ENCODE assay signal across 8 mouse cellular contexts in the genomic region with DNA sequence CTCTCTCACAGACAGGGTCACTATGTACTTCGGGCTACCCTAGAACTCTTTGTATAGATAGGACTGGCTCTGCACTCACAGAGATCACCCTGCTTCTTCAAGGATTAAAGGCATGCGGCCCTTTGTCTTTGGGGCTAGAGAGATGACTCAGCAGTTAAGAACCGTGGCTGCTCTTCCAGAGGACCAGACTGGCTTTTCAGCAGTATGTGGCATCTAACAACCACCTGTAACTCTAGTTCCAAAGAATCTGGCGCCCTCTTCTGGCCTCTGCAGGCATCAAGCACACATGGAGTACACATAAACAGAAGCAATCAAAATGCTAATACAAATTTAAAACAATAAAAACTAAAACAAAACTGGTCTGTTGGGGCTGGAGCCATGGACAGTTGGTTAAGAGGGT. TPM values are rescaled to one million over a fixed set of nuclear protein-coding genes. Genes with fewer than 3 reads are reported as not detected.
DNase-seq lines count a peak whose midpoint lies in the region; ATAC-seq and TF ChIP-seq lines count a peak whose summit lies in the region.

No protein-coding gene starts in this region.

- H3K27me3 ChIP-seq in intestine, embryonic 14.5 days (replicated peaks; ENCODE audit: control insufficient read depth, insufficient read depth, low read length) = peaks cover 66% of the 10 kb centered on the region
- peaks cover 25% of the 10 kb centered on the region for H3K27me3 ChIP-seq in intestine, embryonic 16.5 days (replicated peaks; ENCODE audit: control insufficient read depth, insufficient read depth, low read length)
- peaks cover 12% of the 10 kb centered on the region for H3K27me3 ChIP-seq in Patski
- H3K27me3 ChIP-seq in lung, embryonic 16.5 days (ENCODE audit: control insufficient read depth, insufficient read depth, low read depth, low read length) = peaks cover 31% of the 10 kb centered on the region

- H3K9me3 ChIP-seq in intestine, embryonic 14.5 days (ENCODE audit: control insufficient read depth, low read length) = no peaks in the 10 kb centered on the region
- H3K9me3 ChIP-seq in intestine, embryonic 16.5 days (ENCODE audit: control insufficient read depth, low read length) = peaks cover 4% of the 10 kb centered on the region; the same call in 1 of the 2 replicates
- H3K9me3 ChIP-seq in lung, embryonic 16.5 days (ENCODE audit: control insufficient read depth, low read length) = 0 out of 2 replicates have a peak, but pooled peaks cover 7% of the 10 kb centered on the region

- CTCF ChIA-PET in Patski (lab: Charles Lee) = no interaction called here

- TF ChIP-seq CTCF in Patski (IDR thresholded peaks at IDR 0.05) = no peak

- H3K4me3 ChIP-seq in intestine, embryonic 14.5 days (ENCODE audit: low read depth, low read length) = no peak overlapping the region
- H3K4me3 ChIP-seq in intestine, embryonic 16.5 days (ENCODE audit: low read length) = no peak overlapping the region
- peak overlapping the region; percentile 53 for H3K4me3 ChIP-seq in lung, embryonic 16.5 days (ENCODE audit: low read length)

- H3K4me2 ChIP-seq in intestine, embryonic 14.5 days (ENCODE audit: low read length) = peak overlapping the region; percentile 64
- H3K4me2 ChIP-seq in intestine, embryonic 16.5 days (ENCODE audit: low read depth, low read length) = no peak overlapping the region
- H3K4me2 ChIP-seq in lung, embryonic 16.5 days (ENCODE audit: low read depth, low read length) = peak overlapping the region; percentile 75

- POLR2A ChIA-PET in Patski (lab: Charles Lee) = no interaction called here

- WGBS in intestine, embryonic 14.5 days = 27% methylated on average over 4 of the region's 4 CpGs
- WGBS in intestine, embryonic 16.5 days = 28% methylated on average over 4 of the region's 4 CpGs
- 21% methylated on average over 4 of the region's 4 CpGs for WGBS in lung, embryonic 16.5 days

- no peak for DNase-seq in intestine, embryonic 14.5 days (ENCODE audit: low spot score)
- DNase-seq in Patski (ENCODE audit: low read depth, low spot score) = no peak
- DNase-seq in thymus, postnatal 25 days = peak; percentile 44
- DNase-seq in right cerebral cortex, postnatal 36 days (ENCODE audit: low spot score in 2 of 2) = no peak
- DNase-seq in layer of hippocampus, postnatal 14 days (ENCODE audit: low spot score in 2 of 2) = no peak

- H3K27ac ChIP-seq in intestine, embryonic 14.5 days (ENCODE audit: low read depth) = no peak overlapping the region
- no peak overlapping the region for H3K27ac ChIP-seq in intestine, embryonic 16.5 days (ENCODE audit: low read length)
- no peak overlapping the region for H3K27ac ChIP-seq in lung, embryonic 16.5 days (ENCODE audit: low read length)

- peaks cover 7% of the 10 kb centered on the region; the same call in 1 of the 2 replicates for H3K4me1 ChIP-seq in intestine, embryonic 14.5 days (replicated peaks; ENCODE audit: control insufficient read depth, insufficient read depth, low read length)
- peaks cover 9% of the 10 kb centered on the region; the same call in 1 of the 2 replicates for H3K4me1 ChIP-seq in intestine, embryonic 16.5 days (ENCODE audit: control insufficient read depth, insufficient read depth, low read length)
- peaks cover 15% of the 10 kb centered on the region for H3K4me1 ChIP-seq in lung, embryonic 16.5 days (replicated peaks; ENCODE audit: control insufficient read depth, insufficient read depth, low read length)

- H3K36me3 ChIP-seq in intestine, embryonic 14.5 days (ENCODE audit: control insufficient read depth, insufficient read depth, low read length) = no peaks in the 10 kb centered on the region
- H3K36me3 ChIP-seq in intestine, embryonic 16.5 days (ENCODE audit: control insufficient read depth, insufficient read depth, low read length) = no peaks in the 10 kb centered on the region
- H3K36me3 ChIP-seq in lung, embryonic 16.5 days (ENCODE audit: control insufficient read depth, insufficient read depth, low read length) = no peaks in the 10 kb centered on the region

- H3K9ac ChIP-seq in intestine, embryonic 14.5 days (ENCODE audit: low read length) = no peak overlapping the region
- no peak overlapping the region for H3K9ac ChIP-seq in intestine, embryonic 16.5 days (ENCODE audit: low read depth, low read length)
- H3K9ac ChIP-seq in lung, embryonic 16.5 days (ENCODE audit: low read length) = no peak overlapping the region

- in situ Hi-C loops in Patski (cut with MboI; ENCODE audit: low pct_unique_long_range_greater_than_20kb) = no loop called here

- no peak for ATAC-seq in intestine, embryonic 14.5 days (replicated peaks; ENCODE audit: low FRiP score, low TSS enrichment, low read depth)
- no peak for ATAC-seq in intestine, embryonic 16.5 days
- ATAC-seq in Patski = peak; percentile 34
- peak; percentile 39 for ATAC-seq in erythroid progenitor cell, adult 5-6 weeks (replicated peaks; ENCODE audit: low FRiP score, poor library complexity, severe bottlenecking)
- ATAC-seq in lung, embryonic 16.5 days (ENCODE audit: low read depth) = no peak

RNA-seq across cellular contexts. Expression of a gene that starts 5.6 kb away (rescaled TPM):
- 8.3 and 8.6 TPM in 2 replicates for polyA plus RNA-seq in intestine, embryonic 14.5 days (2014; fragmentation: Nextera tagmentation; extraction: Ambion mirVana)
- 7.3 and 10.2 TPM in 2 replicates for polyA plus RNA-seq in intestine, embryonic 16.5 days (2015; fragmentation: Nextera tagmentation; extraction: Ambion mirVana)
- polyA plus RNA-seq in Patski (2021) = 25.9 TPM
- total RNA-seq in erythroid progenitor cell, adult 5-6 weeks (2015; ENCODE audit: low replicate concordance) = 32.7 and 33.2 TPM in 2 replicates
- 74.6 and 78.4 TPM in 2 replicates for total RNA-seq in erythroid progenitor cell, adult 5-6 weeks (2017; ENCODE audit: low replicate concordance)
- polyA plus RNA-seq in lung, embryonic 16.5 days (2015; fragmentation: Nextera tagmentation; extraction: Ambion mirVana) = 19.9 and 21.1 TPM in 2 replicates
- total RNA-seq in layer of hippocampus, postnatal 14 days (2021) = 1 to 10 TPM; 4.0 TPM

RNA-seq across cellular contexts. Expression of a gene that starts 12.2 kb away (rescaled TPM):
- 0.77 and 1.8 TPM in 2 replicates for polyA plus RNA-seq in intestine, embryonic 14.5 days (2014; fragmentation: Nextera tagmentation; extraction: Ambion mirVana)
- polyA plus RNA-seq in intestine, embryonic 16.5 days (2015; fragmentation: Nextera tagmentation; extraction: Ambion mirVana) = 4.9 and 10.3 TPM in 2 replicates
- 0.28 TPM for polyA plus RNA-seq in Patski (2021)
- 262 and 325 TPM in 2 replicates for total RNA-seq in erythroid progenitor cell, adult 5-6 weeks (2015; ENCODE audit: low replicate concordance)
- total RNA-seq in erythroid progenitor cell, adult 5-6 weeks (2017; ENCODE audit: low replicate concordance) = 240 and 399 TPM in 2 replicates
- polyA plus RNA-seq in lung, embryonic 16.5 days (2015; fragmentation: Nextera tagmentation; extraction: Ambion mirVana) = 1.5 and 4.9 TPM in 2 replicates
- total RNA-seq in layer of hippocampus, postnatal 14 days (2021) = not detected

RNA-seq across cellular contexts. Expression of a gene that starts 20.2 kb away (rescaled TPM):
- 35.7 and 37.8 TPM in 2 replicates for polyA plus RNA-seq in intestine, embryonic 14.5 days (2014; fragmentation: Nextera tagmentation; extraction: Ambion mirVana)
- 53.3 and 53.8 TPM in 2 replicates for polyA plus RNA-seq in intestine, embryonic 16.5 days (2015; fragmentation: Nextera tagmentation; extraction: Ambion mirVana)
- 55.5 TPM for polyA plus RNA-seq in Patski (2021)
- total RNA-seq in erythroid progenitor cell, adult 5-6 weeks (2015; ENCODE audit: low replicate concordance) = 16.9 and 36.9 TPM in 2 replicates
- total RNA-seq in erythroid progenitor cell, adult 5-6 weeks (2017; ENCODE audit: low replicate concordance) = 22.8 and 26.2 TPM in 2 replicates
- 36.7 and 37.3 TPM in 2 replicates for polyA plus RNA-seq in lung, embryonic 16.5 days (2015; fragmentation: Nextera tagmentation; extraction: Ambion mirVana)
- total RNA-seq in layer of hippocampus, postnatal 14 days (2021) = 10 to 100 TPM; 35.0 to 35.6 TPM

RNA-seq across cellular contexts. Expression of a gene that starts 23.2 kb away (rescaled TPM):
- 2.3 and 2.6 TPM in 2 replicates for polyA plus RNA-seq in intestine, embryonic 14.5 days (2014; fragmentation: Nextera tagmentation; extraction: Ambion mirVana)
- polyA plus RNA-seq in intestine, embryonic 16.5 days (2015; fragmentation: Nextera tagmentation; extraction: Ambion mirVana) = 1.2 and 1.6 TPM in 2 replicates
- 0.60 TPM for polyA plus RNA-seq in Patski (2021)
- not detected in 2 replicates for total RNA-seq in erythroid progenitor cell, adult 5-6 weeks (2015; ENCODE audit: low replicate concordance)
- total RNA-seq in erythroid progenitor cell, adult 5-6 weeks (2017; ENCODE audit: low replicate concordance) = not detected in 2 replicates
- polyA plus RNA-seq in lung, embryonic 16.5 days (2015; fragmentation: Nextera tagmentation; extraction: Ambion mirVana) = 0.64 and 0.72 TPM in 2 replicates
- 100 to 1,000 TPM; 127 to 140 TPM for total RNA-seq in layer of hippocampus, postnatal 14 days (2021)

RNA-seq across cellular contexts. Expression of a gene that starts 32.8 kb away (rescaled TPM):
- 0.09 TPM in 1 of 2 replicates, not detected in the other for polyA plus RNA-seq in intestine, embryonic 14.5 days (2014; fragmentation: Nextera tagmentation; extraction: Ambion mirVana)
- polyA plus RNA-seq in intestine, embryonic 16.5 days (2015; fragmentation: Nextera tagmentation; extraction: Ambion mirVana) = 0.18 and 0.24 TPM in 2 replicates
- 0.22 TPM for polyA plus RNA-seq in Patski (2021)
- not detected in 2 replicates for total RNA-seq in erythroid progenitor cell, adult 5-6 weeks (2015; ENCODE audit: low replicate concordance)
- not detected in 2 replicates for total RNA-seq in erythroid progenitor cell, adult 5-6 weeks (2017; ENCODE audit: low replicate concordance)
- 0.23 and 0.29 TPM in 2 replicates for polyA plus RNA-seq in lung, embryonic 16.5 days (2015; fragmentation: Nextera tagmentation; extraction: Ambion mirVana)
- total RNA-seq in layer of hippocampus, postnatal 14 days (2021) = 1 to 10 TPM; 1.5 to 1.8 TPM

Comparison
In these comparisons a context has a peak if more than half of its experiments do, and no peak if none do; other contexts are left out.
1. ATAC-seq: peak in Patski (single experiment) and erythroid progenitor cell, adult 5-6 weeks (single experiment); none in intestine, embryonic 14.5 days (single experiment), intestine, embryonic 16.5 days (single experiment) and lung, embryonic 16.5 days (single experiment).